Mouse (Mus musculus): ENCODE results near the gene Slc12a4.

GRCm38 (mm10) chr8:105965266-105965904 lies 512 bp downstream of the Slc12a4 start:
- TF ChIP-seq ZNF384 (IDR thresholded peaks at IDR 0.05; ENCODE audit: low read depth, low read length) (no peak), HCFC1 (IDR thresholded peaks at IDR 0.05; ENCODE audit: borderline replicate concordance, insufficient read depth, low read length) (no peak)

All from ES-E14 (cell line).